Mouse (Mus musculus): ENCODE measurements at regions not wholly inside any gene's neighbourhood (a gene's known extent, or its start where the extent isn't known, plus 50 kb on each side); places are given as distances from the start of the nearest gene placed in this dataset.

DNA sequence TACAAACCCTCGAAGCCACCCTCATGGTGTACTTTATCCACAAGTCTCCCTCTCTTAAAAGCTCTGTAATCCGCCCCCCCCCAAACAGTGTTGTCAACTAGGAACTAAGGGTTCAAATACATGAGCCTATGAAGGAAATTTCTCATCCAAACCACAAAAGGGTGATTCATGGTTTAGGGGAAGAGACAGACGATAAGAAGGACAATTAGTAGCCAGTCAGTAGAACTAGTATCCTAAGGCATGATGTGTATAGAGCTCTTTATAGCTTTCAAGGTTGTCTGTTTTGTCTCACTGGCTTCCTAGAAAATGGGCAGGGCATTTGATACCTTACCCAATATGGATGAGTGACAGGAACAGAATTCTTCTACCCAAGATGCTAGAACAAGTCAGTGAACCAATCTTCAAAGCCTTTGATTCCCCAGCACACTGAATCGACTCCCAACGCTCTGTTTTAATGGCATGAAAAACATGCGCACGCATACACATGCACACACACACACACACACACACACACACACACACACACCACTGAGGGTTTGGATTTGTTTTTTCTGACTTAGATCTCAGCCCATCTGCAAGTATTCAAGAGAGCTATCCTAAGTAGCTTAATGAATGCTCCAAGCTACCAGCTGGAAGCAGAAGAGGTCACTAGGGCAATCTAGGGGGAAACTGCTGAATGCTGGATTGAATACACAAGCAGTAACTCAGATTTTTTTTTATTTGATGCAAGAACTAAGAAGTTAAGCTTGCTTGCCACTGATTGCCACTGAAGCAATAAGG lies 236.6 kb upstream of the Sox9 start:
- H3K36me3 ChIP-seq (ENCODE audit: control insufficient read depth, insufficient read depth, low read length): no peaks in the 10 kb centered on the region
- no peak for TF ChIP-seq CTCF (IDR thresholded peaks at IDR 0.05; ENCODE audit: extremely low read depth, insufficient read depth, insufficient read length, insufficient replicate concordance)
- TF ChIP-seq POLR2A (IDR thresholded peaks at IDR 0.05; ENCODE audit: low read depth, low read length): no peak
- no peak for DNase-seq (ENCODE audit: low read depth in 1 of 2, low spot score in 2 of 2)
- no peak overlapping the region for H3K27ac ChIP-seq (ENCODE audit: insufficient read depth, low read length)
- H3K4me3 ChIP-seq (ENCODE audit: extremely low read depth, insufficient read depth, insufficient read length): no peak overlapping the region
- H3K27me3 ChIP-seq (ENCODE audit: control insufficient read depth, insufficient read depth, low read length): no peaks in the 10 kb centered on the region
- H3K4me1 ChIP-seq (ENCODE audit: control insufficient read depth, insufficient read depth, insufficient read length): no peaks in the 10 kb centered on the region
- WGBS: 84% methylated on average over 7 of the region's 7 CpGs

DNA sequence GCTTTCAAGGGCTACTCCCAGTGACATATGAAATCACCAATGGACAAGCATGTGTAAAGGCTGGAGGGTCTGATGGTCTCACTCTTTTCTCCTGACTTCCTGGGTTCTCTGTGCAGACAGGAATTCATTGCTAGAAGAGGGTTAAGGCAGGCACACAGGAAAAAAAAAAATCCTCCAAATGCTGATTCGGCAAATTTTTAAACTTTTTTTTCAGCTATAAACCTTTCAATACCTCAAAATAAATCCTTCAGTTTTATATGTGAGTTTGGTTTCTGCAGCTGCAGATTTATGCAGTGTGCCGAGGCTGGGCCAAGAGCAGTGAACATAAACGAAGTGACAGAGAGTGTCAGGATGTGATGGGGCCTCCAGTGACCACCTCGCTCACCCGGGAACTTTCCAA lies 235.9 kb upstream of the Sox9 start:
- WGBS: 79% methylated on average over 5 of the region's 5 CpGs
- no peak for DNase-seq (ENCODE audit: low read depth in 1 of 2, low spot score in 2 of 2)
- no peak overlapping the region for H3K27ac ChIP-seq (ENCODE audit: insufficient read depth, low read length)
- no peaks in the 10 kb centered on the region for H3K27me3 ChIP-seq (ENCODE audit: control insufficient read depth, insufficient read depth, low read length)
- no peaks in the 10 kb centered on the region for H3K36me3 ChIP-seq (ENCODE audit: control insufficient read depth, insufficient read depth, low read length)
- TF ChIP-seq CTCF (IDR thresholded peaks at IDR 0.05; ENCODE audit: extremely low read depth, insufficient read depth, insufficient read length, insufficient replicate concordance) (no peak), POLR2A (IDR thresholded peaks at IDR 0.05; ENCODE audit: low read depth, low read length) (no peak)
- no peak overlapping the region for H3K4me3 ChIP-seq (ENCODE audit: extremely low read depth, insufficient read depth, insufficient read length)
- H3K4me1 ChIP-seq (ENCODE audit: control insufficient read depth, insufficient read depth, insufficient read length): no peaks in the 10 kb centered on the region

DNA sequence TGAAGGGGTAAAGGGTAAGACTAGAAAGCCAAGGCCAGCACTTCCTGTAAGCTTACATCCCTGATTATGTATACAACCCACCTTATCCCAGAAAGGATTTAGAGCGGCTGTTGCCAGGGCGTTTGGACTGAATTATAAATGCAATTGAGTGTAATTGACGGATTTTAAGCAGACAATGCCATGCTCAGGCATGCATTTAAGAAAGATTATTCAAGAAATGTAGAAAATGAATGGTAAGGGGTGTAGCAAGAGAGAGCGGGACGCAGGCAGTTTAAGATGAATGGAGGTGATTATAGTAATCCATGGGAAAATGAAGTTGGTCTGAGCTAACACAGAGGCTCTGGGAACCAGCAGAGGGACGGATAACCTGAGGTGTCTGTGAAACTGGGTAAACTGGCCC lies 229.2 kb upstream of the Sox9 start:
- DNase-seq (ENCODE audit: low read depth in 1 of 2, low spot score in 2 of 2): no peak
- no peaks in the 10 kb centered on the region for H3K4me1 ChIP-seq (ENCODE audit: control insufficient read depth, insufficient read depth, insufficient read length)
- H3K4me3 ChIP-seq (ENCODE audit: extremely low read depth, insufficient read depth, insufficient read length): no peak overlapping the region
- no peaks in the 10 kb centered on the region for H3K36me3 ChIP-seq (ENCODE audit: control insufficient read depth, insufficient read depth, low read length)
- no peak overlapping the region for H3K27ac ChIP-seq (ENCODE audit: insufficient read depth, low read length)
- H3K27me3 ChIP-seq (ENCODE audit: control insufficient read depth, insufficient read depth, low read length): no peaks in the 10 kb centered on the region
- 90% methylated on average over 6 of the region's 6 CpGs for WGBS
- TF ChIP-seq CTCF (IDR thresholded peaks at IDR 0.05; ENCODE audit: extremely low read depth, insufficient read depth, insufficient read length, insufficient replicate concordance) (no peak), POLR2A (IDR thresholded peaks at IDR 0.05; ENCODE audit: low read depth, low read length) (no peak)

DNA sequence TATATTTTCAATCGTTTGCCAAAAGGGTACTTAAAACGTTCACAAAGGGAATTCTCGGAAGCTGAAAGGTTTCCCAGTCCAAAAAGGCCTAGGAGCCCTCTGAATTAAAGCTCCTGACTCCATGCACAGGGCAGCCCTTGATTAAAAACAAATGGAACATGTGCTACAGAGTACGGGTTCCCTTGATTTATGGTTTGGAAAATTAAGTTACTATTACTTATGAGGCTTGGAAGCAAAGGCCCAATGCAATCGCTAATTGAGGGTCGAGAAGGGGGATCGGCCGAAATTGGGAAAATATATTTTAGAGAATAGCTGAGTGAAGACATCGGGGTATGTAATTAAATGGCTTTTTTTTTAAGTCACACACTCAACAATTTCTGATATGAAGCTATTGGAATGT lies 219.0 kb upstream of the Sox9 start:
- no peaks in the 10 kb centered on the region for H3K36me3 ChIP-seq (ENCODE audit: control insufficient read depth, insufficient read depth, low read length)
- H3K27ac ChIP-seq (ENCODE audit: insufficient read depth, low read length): no peak overlapping the region
- H3K4me1 ChIP-seq (ENCODE audit: control insufficient read depth, insufficient read depth, insufficient read length): no peaks in the 10 kb centered on the region
- TF ChIP-seq POLR2A (IDR thresholded peaks at IDR 0.05; ENCODE audit: low read depth, low read length): no peak
- TF ChIP-seq CTCF (IDR thresholded peaks at IDR 0.05; ENCODE audit: extremely low read depth, insufficient read depth, insufficient read length, insufficient replicate concordance): no peak
- H3K27me3 ChIP-seq (ENCODE audit: control insufficient read depth, insufficient read depth, low read length): no peaks in the 10 kb centered on the region; the same call in 1 of the 2 replicates
- no peak overlapping the region for H3K4me3 ChIP-seq (ENCODE audit: extremely low read depth, insufficient read depth, insufficient read length)
- WGBS: 89% methylated on average over 9 of the region's 9 CpGs
- DNase-seq (ENCODE audit: low read depth in 1 of 2, low spot score in 2 of 2): no peak

DNA sequence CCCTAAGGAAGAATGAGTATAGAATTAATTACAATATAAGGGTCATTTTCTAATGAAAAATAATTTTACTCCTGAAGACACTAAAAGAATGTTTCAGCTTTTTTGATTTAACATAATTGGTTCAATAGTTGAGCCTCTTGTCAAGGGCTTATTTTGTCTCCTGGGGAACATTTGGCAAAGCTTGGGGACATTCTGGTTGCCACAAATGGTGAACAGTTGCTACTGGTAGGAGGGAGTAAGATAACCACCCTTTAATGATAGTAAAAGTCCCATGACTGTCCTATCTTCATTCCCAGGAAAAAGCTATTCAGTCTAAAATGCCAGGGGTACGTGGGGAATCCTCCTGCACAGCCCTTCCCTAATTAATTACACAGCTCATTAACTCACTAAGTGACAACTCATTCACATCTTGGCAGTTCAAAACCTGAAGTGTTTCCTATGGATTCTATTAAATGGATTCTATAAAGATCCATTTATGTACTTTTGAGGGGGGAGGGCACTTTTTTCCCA lies 217.3 kb upstream of the Sox9 start:
- 63% methylated on average over 1 of the region's 1 CpGs for WGBS
- Histone ChIP-seq H3K36me3 (ENCODE audit: control insufficient read depth, insufficient read depth, low read length) (no peaks in the 10 kb centered on the region), H3K4me3 (ENCODE audit: extremely low read depth, insufficient read depth, insufficient read length) (no peak overlapping the region), H3K27ac (ENCODE audit: insufficient read depth, low read length) (no peak overlapping the region), H3K4me1 (ENCODE audit: control insufficient read depth, insufficient read depth, insufficient read length) (no peaks in the 10 kb centered on the region), H3K27me3 (ENCODE audit: control insufficient read depth, insufficient read depth, low read length) (no peaks in the 10 kb centered on the region; the same call in 1 of the 2 replicates)
- DNase-seq (ENCODE audit: low read depth in 1 of 2, low spot score in 2 of 2): no peak
- no peak for TF ChIP-seq CTCF (IDR thresholded peaks at IDR 0.05; ENCODE audit: extremely low read depth, insufficient read depth, insufficient read length, insufficient replicate concordance)
- no peak for TF ChIP-seq POLR2A (IDR thresholded peaks at IDR 0.05; ENCODE audit: low read depth, low read length)

DNA sequence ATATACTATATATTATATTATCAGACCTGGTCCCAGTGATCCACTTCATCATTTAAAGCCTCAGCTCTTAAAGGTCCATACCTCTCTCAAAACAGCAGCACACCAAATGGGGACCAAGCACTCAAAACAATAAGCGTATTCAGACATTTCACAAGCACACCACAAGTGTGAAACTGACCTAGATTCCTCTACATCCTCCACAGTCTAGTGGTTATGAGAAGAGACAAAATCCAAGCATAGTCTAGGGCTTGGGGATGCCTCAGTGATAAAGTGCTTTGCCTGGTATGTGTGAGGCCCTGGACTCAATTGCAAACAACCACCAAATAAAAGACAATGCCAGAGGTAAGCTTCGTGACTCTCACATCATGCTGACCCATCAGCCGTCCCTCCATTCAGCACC lies 216.0 kb upstream of the Sox9 start:
- Histone ChIP-seq H3K36me3 (ENCODE audit: control insufficient read depth, insufficient read depth, low read length) (no peaks in the 10 kb centered on the region), H3K27me3 (ENCODE audit: control insufficient read depth, insufficient read depth, low read length) (no peaks in the 10 kb centered on the region; the same call in 1 of the 2 replicates), H3K27ac (ENCODE audit: insufficient read depth, low read length) (no peak overlapping the region), H3K4me3 (ENCODE audit: extremely low read depth, insufficient read depth, insufficient read length) (no peak overlapping the region), H3K4me1 (ENCODE audit: control insufficient read depth, insufficient read depth, insufficient read length) (no peaks in the 10 kb centered on the region)
- DNase-seq (ENCODE audit: low read depth in 1 of 2, low spot score in 2 of 2): no peak
- no peak for TF ChIP-seq POLR2A (IDR thresholded peaks at IDR 0.05; ENCODE audit: low read depth, low read length)
- TF ChIP-seq CTCF (IDR thresholded peaks at IDR 0.05; ENCODE audit: extremely low read depth, insufficient read depth, insufficient read length, insufficient replicate concordance): no peak
- WGBS: 82% methylated on average over 3 of the region's 3 CpGs

DNA sequence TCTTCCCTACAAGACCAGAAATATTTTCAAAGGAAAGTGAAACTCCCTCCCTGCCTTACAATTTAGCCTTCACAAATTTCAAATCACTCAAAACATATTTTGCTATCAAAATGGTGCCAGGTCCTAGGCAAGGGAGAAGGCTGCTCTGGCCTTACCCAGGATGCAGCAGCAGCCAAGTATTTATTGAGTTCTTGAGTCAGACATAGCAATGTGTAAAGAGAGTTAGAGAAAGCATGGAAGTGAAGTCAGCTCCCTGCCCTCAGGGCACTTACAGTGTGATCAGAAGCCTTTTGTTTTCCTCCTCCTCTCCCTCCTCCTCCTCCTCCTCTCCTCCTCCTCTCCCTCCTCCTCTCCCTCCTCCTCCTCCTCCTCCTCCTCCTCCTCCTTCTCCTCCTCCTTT lies 194.6 kb upstream of the Sox9 start:
- no peaks in the 10 kb centered on the region for H3K27me3 ChIP-seq (ENCODE audit: control insufficient read depth, insufficient read depth, low read length)
- no peak for DNase-seq (ENCODE audit: low read depth in 1 of 2, low spot score in 2 of 2)
- no peaks in the 10 kb centered on the region for H3K36me3 ChIP-seq (ENCODE audit: control insufficient read depth, insufficient read depth, low read length)
- TF ChIP-seq CTCF (IDR thresholded peaks at IDR 0.05; ENCODE audit: extremely low read depth, insufficient read depth, insufficient read length, insufficient replicate concordance) (no peak), POLR2A (IDR thresholded peaks at IDR 0.05; ENCODE audit: low read depth, low read length) (no peak)
- no peak overlapping the region for H3K27ac ChIP-seq (ENCODE audit: insufficient read depth, low read length)
- no peak overlapping the region for H3K4me3 ChIP-seq (ENCODE audit: extremely low read depth, insufficient read depth, insufficient read length)
- no peaks in the 10 kb centered on the region for H3K4me1 ChIP-seq (ENCODE audit: control insufficient read depth, insufficient read depth, insufficient read length)

Measured in spleen, adult 2 months (tissue).